Mouse (Mus musculus): Measurements from ENCODE around the gene Cyp2e1.

DNA sequence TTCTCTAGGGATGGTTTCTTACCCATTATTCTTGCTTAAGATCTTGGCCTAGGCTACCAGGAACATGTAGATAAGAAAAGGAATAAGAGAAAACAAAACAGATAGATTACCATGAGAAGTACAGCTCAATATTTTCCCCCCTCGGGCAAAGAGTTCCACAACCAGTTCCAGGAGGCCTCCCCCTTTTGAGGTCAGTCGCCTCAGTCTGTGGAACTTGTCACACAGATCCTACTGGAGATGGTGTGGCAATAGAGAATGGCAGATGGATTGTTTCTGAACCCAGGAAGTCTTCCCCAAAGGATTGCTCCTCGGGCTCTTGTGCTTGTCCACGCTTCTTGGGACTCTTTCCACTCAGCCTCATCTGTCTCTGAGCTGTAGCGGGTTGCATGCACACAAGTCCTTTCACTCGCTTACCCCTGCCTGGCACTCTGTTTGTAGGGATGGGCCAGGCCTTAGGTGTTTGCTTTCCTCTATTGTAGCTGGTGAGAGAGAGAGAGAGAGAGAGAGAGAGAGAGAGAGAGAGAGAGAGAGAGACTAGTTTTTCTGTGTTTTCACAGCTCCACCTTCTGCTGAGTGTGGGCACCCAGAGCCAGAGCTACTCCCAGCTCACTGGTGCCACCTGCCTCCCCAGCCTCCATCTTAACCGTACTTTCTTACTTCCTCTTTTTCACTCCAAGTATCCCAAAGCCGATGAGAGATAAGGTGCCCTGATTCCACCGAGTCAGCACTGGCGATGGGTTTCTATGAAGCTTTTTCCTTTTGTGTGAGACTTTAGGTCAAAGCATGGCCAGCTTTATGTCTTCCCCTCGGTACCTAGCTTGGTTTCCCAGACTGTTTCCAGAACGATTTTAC is 2.6 kb downstream of the Cyp2e1 start:
- TF ChIP-seq CTCF (IDR thresholded peaks at IDR 0.05; ENCODE audit: low read depth) (no peak), EP300 (IDR thresholded peaks at IDR 0.05; ENCODE audit: low read depth) (no peak)

Measured in heart, postnatal 0 days (tissue).